Mouse (Mus musculus): ENCODE results near the gene Gls. TPM values are rescaled to one million over a fixed set of nuclear protein-coding genes. Genes with fewer than 3 reads are reported as not detected.

The Gls gene
- polyA plus RNA-seq, 1 experiment from 2014 or later = 16.0 TPM

- DNase-seq (ENCODE audit: extremely low spot score, low spot score) = no peak
- 77% methylated on average over 14 of the region's 14 CpGs for WGBS
- no peak overlapping the region for H3K4me3 ChIP-seq
- H3K36me3 ChIP-seq (replicated peaks) = no peaks in the 10 kb centered on the region
- H3K4me1 ChIP-seq = peaks cover 4% of the 10 kb centered on the region; the same call in 1 of the 2 replicates
- no peaks in the 10 kb centered on the region for H3K27me3 ChIP-seq (ENCODE audit: poor library complexity, severe bottlenecking)
- H3K27ac ChIP-seq = 0 out of 2 replicates have a peak overlapping the region, but pooled peaks have one; percentile 35
- H3K9me3 ChIP-seq = no peaks in the 10 kb centered on the region
Observed at GRCm38 (mm10) chr1:52166652-52167220, 66.3 kb downstream of the Gls start.

- Histone ChIP-seq H3K36me3 (replicated peaks) (no peaks in the 10 kb centered on the region), H3K4me1 (peaks cover 4% of the 10 kb centered on the region; the same call in 1 of the 2 replicates), H3K9me3 (no peaks in the 10 kb centered on the region), H3K27me3 (ENCODE audit: poor library complexity, severe bottlenecking) (no peaks in the 10 kb centered on the region), H3K4me3 (no peak overlapping the region), H3K27ac (no peak overlapping the region)
- 89% methylated on average over 5 of the region's 5 CpGs for WGBS
- DNase-seq (ENCODE audit: extremely low spot score, low spot score) = no peak
Observed at GRCm38 (mm10) chr1:52163707-52164457, 69.2 kb downstream of the Gls start.

- H3K27ac ChIP-seq = no peak overlapping the region
- H3K36me3 ChIP-seq (replicated peaks) = peaks cover 10% of the 10 kb centered on the region; the same call in 1 of the 2 replicates
- peak; percentile 10 for DNase-seq (ENCODE audit: extremely low spot score, low spot score)
- no peaks in the 10 kb centered on the region for H3K27me3 ChIP-seq (ENCODE audit: poor library complexity, severe bottlenecking)
- no peaks in the 10 kb centered on the region for H3K9me3 ChIP-seq
- 91% methylated on average over 8 of the region's 8 CpGs for WGBS
- H3K4me3 ChIP-seq = no peak overlapping the region
- H3K4me1 ChIP-seq = no peaks in the 10 kb centered on the region
Observed at GRCm38 (mm10) chr1:52161151-52161550, 71.9 kb downstream of the Gls start.

- no peak overlapping the region for H3K4me3 ChIP-seq
- WGBS = 87% methylated on average over 17 of the region's 17 CpGs
- H3K27me3 ChIP-seq (ENCODE audit: poor library complexity, severe bottlenecking) = no peaks in the 10 kb centered on the region
- peaks cover 10% of the 10 kb centered on the region; the same call in 1 of the 2 replicates for H3K36me3 ChIP-seq (replicated peaks)
- H3K9me3 ChIP-seq = no peaks in the 10 kb centered on the region
- no peak for DNase-seq (ENCODE audit: extremely low spot score, low spot score)
- no peaks in the 10 kb centered on the region for H3K4me1 ChIP-seq
- H3K27ac ChIP-seq = no peak overlapping the region
Observed at GRCm38 (mm10) chr1:52158490-52159381, 74.3 kb downstream of the Gls start.

- no peak for DNase-seq (ENCODE audit: extremely low spot score, low spot score)
- WGBS = 93% methylated on average over 2 of the region's 2 CpGs
- no peak overlapping the region for H3K4me3 ChIP-seq
- no peaks in the 10 kb centered on the region for H3K4me1 ChIP-seq
- no peaks in the 10 kb centered on the region for H3K9me3 ChIP-seq
- H3K27ac ChIP-seq = no peak overlapping the region
- peaks cover 10% of the 10 kb centered on the region; the same call in 1 of the 2 replicates for H3K36me3 ChIP-seq (replicated peaks)
- H3K27me3 ChIP-seq (ENCODE audit: poor library complexity, severe bottlenecking) = no peaks in the 10 kb centered on the region
Observed at GRCm38 (mm10) chr1:52158040-52158439, 75.0 kb downstream of the Gls start.

GRCm38 (mm10) chr1:52156351-52156750 lies 76.7 kb downstream of the Gls start:
- H3K27ac ChIP-seq = no peak overlapping the region
- no peaks in the 10 kb centered on the region for H3K27me3 ChIP-seq (ENCODE audit: poor library complexity, severe bottlenecking)
- DNase-seq (ENCODE audit: extremely low spot score, low spot score) = no peak
- no peaks in the 10 kb centered on the region for H3K9me3 ChIP-seq
- H3K4me1 ChIP-seq = no peaks in the 10 kb centered on the region
- H3K36me3 ChIP-seq (replicated peaks) = peaks cover 13% of the 10 kb centered on the region
- WGBS = 92% methylated on average over 10 of the region's 10 CpGs
- H3K4me3 ChIP-seq = no peak overlapping the region

GRCm38 (mm10) chr1:52154890-52155289 lies 78.1 kb downstream of the Gls start:
- H3K4me1 ChIP-seq = peaks cover 11% of the 10 kb centered on the region
- H3K36me3 ChIP-seq (replicated peaks) = peaks cover 20% of the 10 kb centered on the region
- no peaks in the 10 kb centered on the region for H3K27me3 ChIP-seq (ENCODE audit: poor library complexity, severe bottlenecking)
- 94% methylated on average over 8 of the region's 8 CpGs for WGBS
- no peaks in the 10 kb centered on the region for H3K9me3 ChIP-seq
- no peak for DNase-seq (ENCODE audit: extremely low spot score, low spot score)
- H3K4me3 ChIP-seq = no peak overlapping the region
- H3K27ac ChIP-seq = no peak overlapping the region

- WGBS = 30% methylated on average over 3 of the region's 3 CpGs
- Histone ChIP-seq H3K36me3 (replicated peaks) (peaks cover 15% of the 10 kb centered on the region), H3K4me3 (no peak overlapping the region), H3K9me3 (no peaks in the 10 kb centered on the region), H3K27ac (no peak overlapping the region), H3K4me1 (peaks cover 26% of the 10 kb centered on the region), H3K27me3 (ENCODE audit: poor library complexity, severe bottlenecking) (no peaks in the 10 kb centered on the region)
- DNase-seq (ENCODE audit: extremely low spot score, low spot score) = no peak
Observed at GRCm38 (mm10) chr1:52152936-52153335, 80.1 kb downstream of the Gls start.

GRCm38 (mm10) chr1:52152369-52152768 lies 80.7 kb downstream of the Gls start:
- Histone ChIP-seq H3K27ac (no peak overlapping the region), H3K27me3 (ENCODE audit: poor library complexity, severe bottlenecking) (no peaks in the 10 kb centered on the region), H3K9me3 (no peaks in the 10 kb centered on the region), H3K4me1 (peaks cover 26% of the 10 kb centered on the region), H3K4me3 (no peak overlapping the region), H3K36me3 (replicated peaks) (peaks cover 10% of the 10 kb centered on the region)
- WGBS = 74% methylated on average over 13 of the region's 13 CpGs
- no peak for DNase-seq (ENCODE audit: extremely low spot score, low spot score)

GRCm38 (mm10) chr1:52151166-52151565 lies 81.9 kb downstream of the Gls start:
- Histone ChIP-seq H3K27ac (no peak overlapping the region), H3K9me3 (no peaks in the 10 kb centered on the region), H3K4me1 (peaks cover 30% of the 10 kb centered on the region), H3K4me3 (no peak overlapping the region), H3K27me3 (ENCODE audit: poor library complexity, severe bottlenecking) (no peaks in the 10 kb centered on the region), H3K36me3 (replicated peaks) (peaks cover 10% of the 10 kb centered on the region)
- no peak for DNase-seq (ENCODE audit: extremely low spot score, low spot score)
- WGBS = 90% methylated on average over 5 of the region's 5 CpGs

GRCm38 (mm10) chr1:52150676-52151075 lies 82.4 kb downstream of the Gls start:
- Histone ChIP-seq H3K27me3 (ENCODE audit: poor library complexity, severe bottlenecking) (no peaks in the 10 kb centered on the region), H3K36me3 (replicated peaks) (peaks cover 10% of the 10 kb centered on the region), H3K4me1 (peaks cover 30% of the 10 kb centered on the region), H3K4me3 (no peak overlapping the region), H3K27ac (no peak overlapping the region), H3K9me3 (no peaks in the 10 kb centered on the region)
- DNase-seq (ENCODE audit: extremely low spot score, low spot score) = no peak
- WGBS = 58% methylated on average over 11 of the region's 11 CpGs

- WGBS = 58% methylated on average over 9 of the region's 9 CpGs
- Histone ChIP-seq H3K27ac (no peak overlapping the region; the same call in 1 of the 2 replicates), H3K4me3 (no peak overlapping the region), H3K27me3 (ENCODE audit: poor library complexity, severe bottlenecking) (no peaks in the 10 kb centered on the region), H3K36me3 (replicated peaks) (peaks cover 10% of the 10 kb centered on the region), H3K9me3 (no peaks in the 10 kb centered on the region), H3K4me1 (peaks cover 30% of the 10 kb centered on the region)
- no peak for DNase-seq (ENCODE audit: extremely low spot score, low spot score)
Observed at GRCm38 (mm10) chr1:52149934-52150346, 83.1 kb downstream of the Gls start.

All from forebrain, embryonic 10.5 days (tissue).